Mouse (Mus musculus) heart, embryonic 14.5 days (tissue): ENCODE data around the gene Hoxd9. TPM values are rescaled to one million over a fixed set of nuclear protein-coding genes. Genes with fewer than 3 reads are reported as not detected.
A peak's percentile ranks its signal among the peaks of the same experiment; 100 is the strongest.

ENCODE experiments used
- ATAC-seq: fragments of 200-750 bp; cut with Nextera tagmentation; 2 replicates; pipeline ENCODE4 v1.8.0; 2017; ENCODE audit warnings: low read depth, moderate TSS enrichment; ENCODE audit not compliant: insufficient number of reproducible peaks, insufficient read depth, low FRiP score
- H3K27ac ChIP-seq, 2 experiments: fragments of 200-500 bp in 1 of 2; fragments of 300-500 bp in 1 of 2; sonication (generic) in 1 of 2; replicated peaks in 1 of 2; 2 replicates each; pipeline ENCODE4 v1.5.1; 2012 to 2014; ENCODE audit warnings: low read depth in 2 of 2, low read length in 2 of 2, control low read depth in 1 of 2, mild to moderate bottlenecking in 1 of 2, mixed read lengths in 1 of 2; ENCODE audit not compliant: control insufficient read depth in 1 of 2, insufficient read depth in 1 of 2
- H3K27me3 ChIP-seq: fragments of 300-500 bp; sonication (generic); 2 replicates; pipeline ENCODE4 v1.6.1; 2014; ENCODE audit warnings: mild to moderate bottlenecking, low read length, control low read depth; ENCODE audit not compliant: control insufficient read depth, insufficient read depth
- H3K36me3 ChIP-seq: fragments of 300-500 bp; sonication (generic); 2 replicates; pipeline ENCODE4 v1.6.1; 2014; ENCODE audit warnings: mild to moderate bottlenecking, control low read depth, low read length, mixed read lengths; ENCODE audit not compliant: control insufficient read depth, insufficient read depth
- H3K4me1 ChIP-seq, 2 experiments: fragments of 200-500 bp in 1 of 2; fragments of 300-500 bp in 1 of 2; sonication (generic) in 1 of 2; 2 replicates each; pipeline ENCODE4 v1.6.1; 2012 to 2014; ENCODE audit warnings: low read length in 2 of 2, control low read depth in 1 of 2, mixed read lengths in 1 of 2; ENCODE audit not compliant: control insufficient read depth in 2 of 2, insufficient read depth in 2 of 2
- H3K4me2 ChIP-seq: fragments of 300-500 bp; sonication (generic); 2 replicates; pipeline ENCODE4 v1.6.1; 2014; ENCODE audit warnings: mild to moderate bottlenecking, low read length
- H3K4me3 ChIP-seq, 2 experiments: fragments of 200-500 bp in 1 of 2; fragments of 300-500 bp in 1 of 2; sonication (generic) in 1 of 2; 2 replicates each; pipeline ENCODE4 v1.5.1; 2012 to 2014; ENCODE audit warnings: low read length in 2 of 2, mild to moderate bottlenecking in 2 of 2, control low read depth in 1 of 2, low read depth in 1 of 2, moderate library complexity in 1 of 2; ENCODE audit not compliant: control insufficient read depth in 1 of 2, insufficient read depth in 1 of 2
- H3K9ac ChIP-seq: fragments of 300-500 bp; sonication (generic); 2 replicates; pipeline ENCODE4 v1.6.1; 2014; ENCODE audit warnings: mild to moderate bottlenecking, low read length
- H3K9me3 ChIP-seq: fragments of 300-500 bp; sonication (generic); 2 replicates; pipeline ENCODE4 v1.6.1; 2016; ENCODE audit warnings: low read length, control low read depth; ENCODE audit not compliant: control insufficient read depth
- WGBS: fragments of 180-500 bp; shearing (Covaris S2); extraction: QIAGEN DNeasy Blood & Tissue Kit; methylation state at CpG from one replicate; pipeline ENCODE4 v1.1.7; 2014; 5-methylcytosine and 5-hydroxymethylcytosine counted together
- polyA plus RNA-seq: library from polyadenylated mRNA; unstranded; fragments of >200 nt; fragmentation: Nextera tagmentation; extraction: Ambion mirVana; gene quantifications from 2 replicates; pipeline ENCODE4 v1.2.1, GENCODE M21; 2014

Gene Hoxd9
- polyA plus RNA-seq, 1 experiment from 2014 or later, result 0.22 TPM

- ATAC-seq, result no peak
- H3K27ac ChIP-seq, result no peak overlapping the region
- H3K4me1 ChIP-seq, result peaks cover 0 to 14% of the 10 kb centered on the region in 2 experiments; a peak in 1 of 4 replicates
- peaks cover 99% of the 10 kb centered on the region for H3K27me3 ChIP-seq
- no peaks in the 10 kb centered on the region for H3K9me3 ChIP-seq
- peak overlapping the region; percentile 48 for H3K4me2 ChIP-seq
- H3K4me3 ChIP-seq, result peak overlapping the region in 1 of 2 experiments; percentile 25; a peak in 2 of 4 replicates
- H3K36me3 ChIP-seq, result no peaks in the 10 kb centered on the region
- no peak overlapping the region for H3K9ac ChIP-seq
- under 1% methylated on average over 77 of the region's 78 CpGs for WGBS
Observed at GRCm38 (mm10) chr2:74681594-74682531, 15.7 kb upstream of the Hoxd9 start.

GRCm38 (mm10) chr2:74682796-74683195, 14.7 kb upstream of the Hoxd9 start:
- H3K27me3 ChIP-seq, result peaks cover 99% of the 10 kb centered on the region
- peaks cover 0 to 14% of the 10 kb centered on the region in 2 experiments; a peak in 1 of 4 replicates for H3K4me1 ChIP-seq
- H3K4me2 ChIP-seq, result peak overlapping the region; percentile 48
- no peaks in the 10 kb centered on the region for H3K9me3 ChIP-seq
- no peak overlapping the region for H3K27ac ChIP-seq
- under 1% methylated on average over 41 of the region's 51 CpGs for WGBS
- H3K36me3 ChIP-seq, result no peaks in the 10 kb centered on the region
- peak overlapping the region in 1 of 2 experiments; percentile 25; a peak in 2 of 4 replicates for H3K4me3 ChIP-seq
- ATAC-seq, result no peak
- H3K9ac ChIP-seq, result no peak overlapping the region

GRCm38 (mm10) chr2:74683471-74683951, 14.0 kb upstream of the Hoxd9 start:
- 2% methylated on average over 18 of the region's 18 CpGs for WGBS
- Histone ChIP-seq H3K4me1 (peaks cover 0 to 14% of the 10 kb centered on the region in 2 experiments; a peak in 1 of 4 replicates), H3K27me3 (peaks cover 99% of the 10 kb centered on the region), H3K36me3 (no peaks in the 10 kb centered on the region), H3K27ac (no peak overlapping the region), H3K9me3 (no peaks in the 10 kb centered on the region), H3K4me3 (no peak overlapping the region), H3K9ac (no peak overlapping the region), H3K4me2 (no peak overlapping the region)
- ATAC-seq, result no peak

GRCm38 (mm10) chr2:74684106-74684505, 13.4 kb upstream of the Hoxd9 start:
- H3K4me2 ChIP-seq, result no peak overlapping the region
- 3% methylated on average over 12 of the region's 12 CpGs for WGBS

GRCm38 (mm10) chr2:74685059-74685603, 12.4 kb upstream of the Hoxd9 start:
- Histone ChIP-seq H3K4me3 (no peak overlapping the region), H3K4me2 (no peak overlapping the region), H3K9ac (no peak overlapping the region), H3K36me3 (no peaks in the 10 kb centered on the region), H3K9me3 (no peaks in the 10 kb centered on the region), H3K4me1 (peaks cover 0 to 9% of the 10 kb centered on the region in 2 experiments; a peak in 1 of 4 replicates), H3K27me3 (peaks cover 99% of the 10 kb centered on the region), H3K27ac (no peak overlapping the region)
- 14% methylated on average over 4 of the region's 4 CpGs for WGBS
- ATAC-seq, result no peak

More at GRCm38 (mm10) chr2:74684106-74684505, 13.4 kb upstream of the Hoxd9 start:
- no peak for ATAC-seq
- H3K27ac ChIP-seq, result no peak overlapping the region
- no peaks in the 10 kb centered on the region for H3K36me3 ChIP-seq
- no peak overlapping the region for H3K9ac ChIP-seq
- H3K4me3 ChIP-seq, result no peak overlapping the region
- peaks cover 0 to 14% of the 10 kb centered on the region in 2 experiments; a peak in 1 of 4 replicates for H3K4me1 ChIP-seq
- H3K9me3 ChIP-seq, result no peaks in the 10 kb centered on the region
- peaks cover 99% of the 10 kb centered on the region for H3K27me3 ChIP-seq

GRCm38 (mm10) chr2:74686301-74686987, 11.1 kb upstream of the Hoxd9 start:
- peaks cover 98% of the 10 kb centered on the region for H3K27me3 ChIP-seq
- H3K9ac ChIP-seq, result no peak overlapping the region
- H3K27ac ChIP-seq, result no peak overlapping the region
- H3K4me3 ChIP-seq, result no peak overlapping the region
- no peak for ATAC-seq
- no peaks in the 10 kb centered on the region for H3K9me3 ChIP-seq
- no peak overlapping the region for H3K4me2 ChIP-seq
- WGBS, result 5% methylated on average over 17 of the region's 17 CpGs
- H3K4me1 ChIP-seq, result peaks cover 0 to 9% of the 10 kb centered on the region in 2 experiments; a peak in 2 of 4 replicates
- no peaks in the 10 kb centered on the region for H3K36me3 ChIP-seq

- WGBS, result 1% methylated on average over 27 of the region's 27 CpGs
- no peak for ATAC-seq
- Histone ChIP-seq H3K27me3 (peaks cover 98% of the 10 kb centered on the region), H3K27ac (no peak overlapping the region), H3K9me3 (no peaks in the 10 kb centered on the region), H3K36me3 (no peaks in the 10 kb centered on the region), H3K4me2 (no peak overlapping the region), H3K9ac (no peak overlapping the region), H3K4me1 (peaks cover 0 to 3% of the 10 kb centered on the region in 2 experiments; a peak in 2 of 4 replicates), H3K4me3 (no peak overlapping the region)
Observed at GRCm38 (mm10) chr2:74686988-74687697, 10.4 kb upstream of the Hoxd9 start.
